Mouse (Mus musculus): Measurements from ENCODE around the gene Aldoart2. TPM values are rescaled to one million over a fixed set of nuclear protein-coding genes. Genes with fewer than 3 reads are reported as not detected.

The Aldoart2 gene
- polyA plus RNA-seq, 2 experiments: not detected

GRCm38 (mm10) chr12:55568466-55568865, 3.4 kb downstream of the Aldoart2 start:
- H3K9me3 ChIP-seq (ENCODE audit: control insufficient read depth, low read length): no peaks in the 10 kb centered on the region
- 79% methylated on average over 3 of the region's 3 CpGs for WGBS
- H3K4me2 ChIP-seq (replicated peaks; ENCODE audit: low read depth, low read length, severe bottlenecking): no peak overlapping the region
- ATAC-seq (ENCODE audit: low FRiP score, low read depth) (no peak), DNase-seq (ENCODE audit: low spot score) (no peak)
- H3K27ac ChIP-seq (replicated peaks; ENCODE audit: low read depth, low read length): no peak overlapping the region
- TF ChIP-seq POLR2A (IDR thresholded peaks at IDR 0.05; ENCODE audit: borderline replicate concordance, extremely low read depth, insufficient read depth, insufficient read length): no peak
- no peak overlapping the region for H3K4me3 ChIP-seq (replicated peaks; ENCODE audit: low read length)
- H3K4me1 ChIP-seq (ENCODE audit: control insufficient read depth, insufficient read depth, low read length): no peaks in the 10 kb centered on the region
- H3K36me3 ChIP-seq (ENCODE audit: control insufficient read depth, insufficient read depth, low read length): no peaks in the 10 kb centered on the region
- no peak overlapping the region for H3K9ac ChIP-seq (ENCODE audit: low read depth, low read length, severe bottlenecking)
- no peaks in the 10 kb centered on the region for H3K27me3 ChIP-seq (ENCODE audit: control insufficient read depth, insufficient read depth, low read length)

GRCm38 (mm10) chr12:55569676-55570075, 4.6 kb downstream of the Aldoart2 start:
- Histone ChIP-seq H3K27ac (replicated peaks; ENCODE audit: low read depth, low read length) (no peak overlapping the region), H3K4me3 (replicated peaks; ENCODE audit: low read length) (no peak overlapping the region), H3K27me3 (ENCODE audit: control insufficient read depth, insufficient read depth, low read length) (no peaks in the 10 kb centered on the region), H3K4me1 (ENCODE audit: control insufficient read depth, insufficient read depth, low read length) (no peaks in the 10 kb centered on the region), H3K4me2 (replicated peaks; ENCODE audit: low read depth, low read length, severe bottlenecking) (no peak overlapping the region), H3K9ac (ENCODE audit: low read depth, low read length, severe bottlenecking) (no peak overlapping the region), H3K36me3 (ENCODE audit: control insufficient read depth, insufficient read depth, low read length) (no peaks in the 10 kb centered on the region), H3K9me3 (ENCODE audit: control insufficient read depth, low read length) (no peaks in the 10 kb centered on the region)
- no peak for TF ChIP-seq POLR2A (IDR thresholded peaks at IDR 0.05; ENCODE audit: borderline replicate concordance, extremely low read depth, insufficient read depth, insufficient read length)
- ATAC-seq (ENCODE audit: low FRiP score, low read depth) (no peak), DNase-seq (ENCODE audit: low spot score) (no peak)
- 71% methylated on average over 6 of the region's 6 CpGs for WGBS

- H3K9ac ChIP-seq (ENCODE audit: low read depth, low read length, severe bottlenecking): no peak overlapping the region
- WGBS: 87% methylated on average over 9 of the region's 9 CpGs
- ATAC-seq (ENCODE audit: low FRiP score, low read depth) (no peak), DNase-seq (ENCODE audit: low spot score) (no peak)
- no peak overlapping the region for H3K27ac ChIP-seq (replicated peaks; ENCODE audit: low read depth, low read length)
- H3K4me1 ChIP-seq (ENCODE audit: control insufficient read depth, insufficient read depth, low read length): no peaks in the 10 kb centered on the region
- no peaks in the 10 kb centered on the region for H3K9me3 ChIP-seq (ENCODE audit: control insufficient read depth, low read length)
- H3K4me2 ChIP-seq (replicated peaks; ENCODE audit: low read depth, low read length, severe bottlenecking): no peak overlapping the region
- H3K27me3 ChIP-seq (ENCODE audit: control insufficient read depth, insufficient read depth, low read length): no peaks in the 10 kb centered on the region
- no peak overlapping the region for H3K4me3 ChIP-seq (replicated peaks; ENCODE audit: low read length)
- no peak for TF ChIP-seq POLR2A (IDR thresholded peaks at IDR 0.05; ENCODE audit: borderline replicate concordance, extremely low read depth, insufficient read depth, insufficient read length)
- no peaks in the 10 kb centered on the region for H3K36me3 ChIP-seq (ENCODE audit: control insufficient read depth, insufficient read depth, low read length)
These were observed 5.6 kb downstream of the Aldoart2 start for GRCm38 (mm10) chr12:55570646-55571045.

DNA sequence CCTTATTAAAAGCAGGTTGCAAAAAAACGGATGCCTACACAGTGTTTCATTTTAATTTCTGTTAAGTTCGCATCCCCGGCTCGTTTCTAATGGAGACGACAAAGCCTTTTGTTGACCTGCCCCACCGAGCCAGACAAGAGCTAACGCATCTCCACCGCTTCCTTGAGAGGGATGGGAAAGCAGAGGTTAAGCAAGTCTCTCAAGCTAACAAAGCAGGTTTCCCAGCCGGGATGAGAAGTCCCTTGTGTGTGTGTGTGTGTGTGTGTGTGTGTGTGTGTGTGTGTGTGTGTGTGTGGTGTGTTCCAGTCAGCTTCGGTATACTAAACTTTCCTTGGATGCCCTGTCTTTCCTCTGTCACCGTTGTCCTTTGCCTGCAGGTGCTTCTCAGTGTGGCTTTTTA, 6.1 kb downstream of the Aldoart2 start:
- Histone ChIP-seq H3K27me3 (ENCODE audit: control insufficient read depth, insufficient read depth, low read length) (no peaks in the 10 kb centered on the region), H3K36me3 (ENCODE audit: control insufficient read depth, insufficient read depth, low read length) (no peaks in the 10 kb centered on the region), H3K9me3 (ENCODE audit: control insufficient read depth, low read length) (no peaks in the 10 kb centered on the region), H3K4me2 (replicated peaks; ENCODE audit: low read depth, low read length, severe bottlenecking) (no peak overlapping the region), H3K27ac (replicated peaks; ENCODE audit: low read depth, low read length) (no peak overlapping the region), H3K4me1 (ENCODE audit: control insufficient read depth, insufficient read depth, low read length) (no peaks in the 10 kb centered on the region), H3K9ac (ENCODE audit: low read depth, low read length, severe bottlenecking) (no peak overlapping the region), H3K4me3 (replicated peaks; ENCODE audit: low read length) (no peak overlapping the region)
- WGBS: 90% methylated on average over 10 of the region's 11 CpGs
- no peak for DNase-seq (ENCODE audit: low spot score)
- ATAC-seq (ENCODE audit: low FRiP score, low read depth): no peak
- TF ChIP-seq POLR2A (IDR thresholded peaks at IDR 0.05; ENCODE audit: borderline replicate concordance, extremely low read depth, insufficient read depth, insufficient read length): no peak

DNA sequence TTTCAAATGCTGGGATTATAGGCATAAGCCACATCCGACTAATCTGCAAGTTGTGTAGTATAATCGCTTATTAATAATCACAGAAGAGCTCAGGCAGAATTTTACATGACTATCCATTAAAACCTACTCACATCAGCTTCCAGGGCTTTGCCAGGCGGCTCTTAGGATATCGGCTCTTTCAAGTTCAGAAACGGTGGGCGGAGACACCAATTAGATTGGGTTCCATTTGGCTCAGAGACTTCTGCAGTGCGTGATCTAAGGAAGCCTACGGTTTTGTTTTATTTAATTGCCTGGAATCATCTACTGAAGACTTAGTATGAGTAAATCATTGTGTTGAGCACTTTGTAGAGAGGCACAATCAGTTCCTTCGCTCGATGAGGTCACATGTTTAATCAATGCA, 6.6 kb downstream of the Aldoart2 start:
- Histone ChIP-seq H3K27me3 (ENCODE audit: control insufficient read depth, insufficient read depth, low read length) (no peaks in the 10 kb centered on the region), H3K36me3 (ENCODE audit: control insufficient read depth, insufficient read depth, low read length) (no peaks in the 10 kb centered on the region), H3K27ac (replicated peaks; ENCODE audit: low read depth, low read length) (no peak overlapping the region), H3K9ac (ENCODE audit: low read depth, low read length, severe bottlenecking) (no peak overlapping the region), H3K4me3 (replicated peaks; ENCODE audit: low read length) (no peak overlapping the region), H3K4me2 (replicated peaks; ENCODE audit: low read depth, low read length, severe bottlenecking) (no peak overlapping the region), H3K9me3 (ENCODE audit: control insufficient read depth, low read length) (no peaks in the 10 kb centered on the region), H3K4me1 (ENCODE audit: control insufficient read depth, insufficient read depth, low read length) (no peaks in the 10 kb centered on the region)
- DNase-seq (ENCODE audit: low spot score) (no peak), ATAC-seq (ENCODE audit: low FRiP score, low read depth) (no peak)
- no peak for TF ChIP-seq POLR2A (IDR thresholded peaks at IDR 0.05; ENCODE audit: borderline replicate concordance, extremely low read depth, insufficient read depth, insufficient read length)
- WGBS: 78% methylated on average over 10 of the region's 10 CpGs

DNA sequence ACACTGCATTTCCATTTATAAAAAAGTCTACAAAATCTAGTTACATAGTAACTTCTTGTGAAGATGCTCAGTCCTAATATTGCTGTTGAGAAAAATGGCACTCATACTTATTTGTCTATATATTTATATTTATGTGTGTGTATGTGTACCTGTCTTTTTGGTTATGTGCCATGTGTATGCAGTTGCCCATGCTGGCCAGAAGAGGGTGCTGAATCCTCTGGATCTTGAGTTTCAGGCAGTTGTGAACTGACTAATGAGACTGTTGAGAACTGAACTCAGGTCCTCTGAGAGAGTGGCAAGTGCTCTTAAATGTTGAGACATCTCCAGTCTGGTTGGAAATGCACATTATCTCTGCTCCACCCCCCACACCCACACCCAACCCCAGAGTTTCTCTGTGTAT, 8.1 kb downstream of the Aldoart2 start:
- DNase-seq (ENCODE audit: low spot score): no peak

More for the DNA sequence above, 8.1 kb downstream of the Aldoart2 start:
- Histone ChIP-seq H3K9ac (ENCODE audit: low read depth, low read length, severe bottlenecking) (no peak overlapping the region), H3K9me3 (ENCODE audit: control insufficient read depth, low read length) (no peaks in the 10 kb centered on the region), H3K27me3 (ENCODE audit: control insufficient read depth, insufficient read depth, low read length) (no peaks in the 10 kb centered on the region), H3K4me3 (replicated peaks; ENCODE audit: low read length) (no peak overlapping the region), H3K4me1 (ENCODE audit: control insufficient read depth, insufficient read depth, low read length) (no peaks in the 10 kb centered on the region), H3K4me2 (replicated peaks; ENCODE audit: low read depth, low read length, severe bottlenecking) (no peak overlapping the region), H3K36me3 (ENCODE audit: control insufficient read depth, insufficient read depth, low read length) (no peaks in the 10 kb centered on the region), H3K27ac (replicated peaks; ENCODE audit: low read depth, low read length) (no peak overlapping the region)
- ATAC-seq (ENCODE audit: low FRiP score, low read depth): no peak
- no peak for TF ChIP-seq POLR2A (IDR thresholded peaks at IDR 0.05; ENCODE audit: borderline replicate concordance, extremely low read depth, insufficient read depth, insufficient read length)

All from limb, embryonic 14.5 days (tissue).